Mouse (Mus musculus): Measurements from ENCODE around the gene Plce1. TPM values are rescaled to one million over a fixed set of nuclear protein-coding genes. Genes with fewer than 3 reads are reported as not detected.

Plce1 gene
- total RNA-seq, 2 experiments from 2014 or later: 11.4 to 11.9 TPM

- no peak for DNase-seq (ENCODE audit: low spot score in 2 of 2)
These were observed 317.4 kb downstream of the Plce1 start for GRCm38 (mm10) chr19:38798291-38798690.

- no peak for DNase-seq (ENCODE audit: low spot score in 2 of 2)
These were observed 317.9 kb downstream of the Plce1 start for GRCm38 (mm10) chr19:38798801-38799200.

GRCm38 (mm10) chr19:38818191-38818590 is 337.3 kb downstream of the Plce1 start:
- no peak for DNase-seq (ENCODE audit: low spot score in 2 of 2)

- DNase-seq (ENCODE audit: low spot score in 2 of 2): peak; percentile 93 to 95
These were observed 338.0 kb downstream of the Plce1 start, which contains the start of gene Noc3l for GRCm38 (mm10) chr19:38818766-38819426. Noc3l (minus strand) TSS chr19:38819237.

DNA sequence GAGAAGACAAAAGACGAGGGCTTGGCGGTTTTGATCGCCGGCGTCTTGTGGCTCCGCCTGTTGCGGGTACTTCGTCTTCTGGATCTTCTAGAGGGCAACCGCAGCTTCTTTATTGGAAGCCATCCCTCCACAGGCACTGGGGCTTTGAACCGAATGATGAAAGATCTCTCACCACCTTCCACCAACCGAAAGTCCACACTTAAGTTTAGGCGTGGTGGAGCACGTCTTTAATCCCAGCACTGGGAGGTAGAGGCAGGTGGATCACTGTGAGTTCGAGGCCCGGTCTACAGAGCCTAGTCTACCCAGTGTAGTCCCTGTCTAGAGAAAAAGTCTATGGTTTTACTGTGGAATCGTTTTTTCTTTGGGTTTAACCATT is 338.5 kb downstream of the Plce1 start:
- DNase-seq (ENCODE audit: low spot score in 2 of 2): no peak

- no peak for DNase-seq (ENCODE audit: low spot score in 2 of 2)
These were observed 339.4 kb downstream of the Plce1 start for GRCm38 (mm10) chr19:38820186-38820804.

DNA sequence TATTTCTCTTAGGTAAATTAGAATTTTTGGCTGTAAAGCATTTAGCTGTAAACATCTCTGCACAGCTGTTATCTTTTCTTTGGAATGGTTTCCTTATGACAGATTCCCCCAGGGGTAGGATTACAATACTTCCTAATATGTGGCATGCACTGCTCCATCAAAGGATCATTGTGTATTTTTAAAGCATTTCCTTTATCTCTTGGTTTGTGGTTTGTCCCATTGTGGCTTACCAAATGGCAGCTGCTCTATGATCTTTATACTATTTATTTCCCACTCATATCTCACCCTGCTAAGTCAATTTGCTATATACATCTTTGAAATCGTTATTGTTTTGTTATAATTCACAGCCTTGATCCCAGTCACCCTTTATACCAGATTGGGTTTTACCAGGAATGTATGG is 352.3 kb downstream of the Plce1 start:
- no peak for DNase-seq (ENCODE audit: low spot score in 2 of 2)

Other genes starting within 250 kb of the Plce1 start
- gene Lgi1, start 216.6 kb upstream of the Plce1 start, total RNA-seq (2021): 1 to 10 TPM; 4.6 to 5.3 TPM
- 10 to 100 TPM; 19.2 to 21.0 TPM for gene Slc35g1, start 85.1 kb upstream of the Plce1 start, total RNA-seq (2021)

All from adrenal gland, postnatal 4 days (tissue).